Mouse (Mus musculus) adrenal gland, adult 18-20 months (tissue): ENCODE results near the gene Nos1ap. TPM values are rescaled to one million over a fixed set of nuclear protein-coding genes. Genes with fewer than 3 reads are reported as not detected.

ENCODE experiments used
- DNase-seq, 2 experiments: peaks; one replicate each; pipeline ENCODE4 v3.0.0; 2021 to 2022; ENCODE audit warnings: low spot score in 2 of 2
- total RNA-seq, 2 experiments: library from RNA; stranded (reverse); gene quantifications; 1 replicate in 1 of 2; 2 replicates in 1 of 2; pipeline ENCODE4 v1.2.3; 2021

Gene Nos1ap
- total RNA-seq, 2 experiments from 2014 or later: 15.7 to 19.7 TPM

DNA sequence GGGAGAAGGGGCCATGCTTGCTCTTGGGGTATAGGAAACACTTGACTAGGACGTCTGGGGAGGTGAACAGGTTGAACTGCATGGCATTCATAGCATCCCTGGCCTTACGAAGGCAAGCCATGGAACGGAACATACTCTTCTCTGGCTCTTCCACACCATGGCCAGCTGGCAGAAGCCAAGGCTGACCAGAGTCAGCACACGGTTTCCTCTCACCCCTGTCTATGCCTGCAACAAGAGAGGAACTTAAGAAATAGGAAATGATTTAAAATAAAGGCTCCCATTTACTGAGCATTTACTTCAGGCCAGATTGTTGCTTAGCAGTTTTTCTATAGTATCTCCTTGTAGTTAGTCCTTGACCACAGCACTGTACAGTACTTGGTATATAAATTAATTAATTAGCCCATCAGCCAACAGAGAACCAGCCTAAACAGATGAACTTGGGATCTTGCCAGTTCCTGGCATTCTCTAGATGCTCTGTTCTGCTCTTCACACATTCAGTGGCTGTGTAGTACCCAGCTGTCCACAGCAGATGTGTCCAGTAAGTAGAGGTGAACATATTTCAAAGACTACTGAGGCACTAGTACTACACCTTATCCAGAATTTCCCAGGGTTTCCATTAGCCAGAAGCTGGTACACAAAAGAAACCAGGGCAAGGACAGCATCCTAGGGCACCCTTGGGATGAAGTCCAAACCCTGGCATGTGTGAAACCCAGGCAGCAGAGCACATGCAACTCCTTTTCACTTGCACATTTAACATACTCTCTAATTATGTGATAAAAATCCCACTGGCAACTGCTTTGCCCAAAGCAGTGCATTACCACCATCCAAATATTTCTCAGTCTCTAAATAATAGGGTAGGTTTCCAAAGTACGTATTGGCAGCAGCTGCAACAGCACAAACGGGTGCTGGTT is 123.3 kb downstream of the Nos1ap start:
- DNase-seq: no peak

DNA sequence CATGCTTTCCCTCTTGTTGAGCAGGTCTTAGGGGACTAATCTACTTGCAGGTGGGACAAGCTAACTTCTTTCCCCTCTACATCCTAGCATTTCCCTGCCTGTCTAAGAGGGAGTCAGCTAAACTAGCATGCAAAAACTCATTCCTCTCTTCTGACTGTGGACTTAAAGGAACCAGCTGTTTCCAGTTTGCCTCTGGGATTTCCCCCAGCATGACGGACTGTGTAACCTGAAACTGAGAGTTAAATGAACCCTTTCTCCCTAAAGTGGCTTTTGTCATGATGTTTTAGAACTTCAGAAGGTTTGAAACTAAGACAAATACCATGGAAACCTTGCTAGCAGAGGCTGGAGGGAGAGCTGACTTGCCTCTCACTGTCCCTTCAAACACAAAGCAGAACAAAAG is 127.5 kb downstream of the Nos1ap start:
- no peak for DNase-seq

DNA sequence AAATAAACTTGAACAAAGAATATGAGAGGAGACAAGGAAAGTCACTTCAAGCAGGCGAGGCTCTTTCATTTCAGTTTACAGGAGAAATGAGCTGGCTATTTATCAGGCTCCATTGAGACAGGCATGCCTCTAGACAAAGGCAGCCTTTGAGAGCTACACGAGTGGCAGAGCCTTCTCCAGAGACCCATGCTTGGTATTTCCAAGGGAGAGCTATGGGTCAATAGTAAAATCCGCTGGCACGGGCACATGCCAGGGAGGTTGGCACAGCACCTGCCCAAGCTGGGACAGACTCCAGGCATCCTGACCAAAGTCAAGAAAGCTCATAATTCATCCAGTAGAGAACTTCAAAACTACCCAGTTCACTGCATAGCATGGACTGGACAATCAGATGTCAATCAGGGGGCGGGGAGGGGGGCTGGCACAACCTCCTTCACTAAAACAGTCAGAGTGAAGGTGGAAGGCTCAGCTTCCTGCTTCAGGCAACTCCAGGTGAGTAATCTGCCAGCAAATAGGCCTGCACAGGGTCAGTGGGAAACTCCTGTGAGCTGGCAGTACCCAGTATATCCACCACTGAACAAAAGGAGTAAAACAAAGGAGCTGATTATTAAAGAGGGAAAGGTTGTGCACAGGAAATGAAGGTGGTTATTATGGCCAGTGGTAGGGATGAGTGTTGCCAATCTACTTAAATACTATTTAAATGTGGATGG is 129.6 kb downstream of the Nos1ap start:
- DNase-seq: no peak

DNA sequence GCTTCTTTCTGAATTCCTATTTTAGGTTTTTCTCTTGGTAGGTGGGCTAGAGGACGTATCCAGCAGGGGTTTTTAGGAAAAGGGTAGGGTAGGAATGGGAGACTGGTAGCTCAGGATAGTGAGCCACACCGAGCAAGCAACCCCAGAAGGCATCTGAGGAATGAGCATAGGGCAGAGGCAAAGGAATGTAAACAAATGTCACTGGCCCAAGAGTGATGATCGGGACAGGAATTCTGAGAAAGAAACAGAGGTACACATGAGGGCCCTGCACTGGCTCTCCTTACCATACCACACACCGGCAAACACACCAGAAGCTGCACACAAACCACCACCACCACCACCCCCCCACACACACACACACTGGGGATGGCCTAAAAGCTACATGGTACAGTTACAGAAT is 132.0 kb downstream of the Nos1ap start:
- DNase-seq: no peak

DNA sequence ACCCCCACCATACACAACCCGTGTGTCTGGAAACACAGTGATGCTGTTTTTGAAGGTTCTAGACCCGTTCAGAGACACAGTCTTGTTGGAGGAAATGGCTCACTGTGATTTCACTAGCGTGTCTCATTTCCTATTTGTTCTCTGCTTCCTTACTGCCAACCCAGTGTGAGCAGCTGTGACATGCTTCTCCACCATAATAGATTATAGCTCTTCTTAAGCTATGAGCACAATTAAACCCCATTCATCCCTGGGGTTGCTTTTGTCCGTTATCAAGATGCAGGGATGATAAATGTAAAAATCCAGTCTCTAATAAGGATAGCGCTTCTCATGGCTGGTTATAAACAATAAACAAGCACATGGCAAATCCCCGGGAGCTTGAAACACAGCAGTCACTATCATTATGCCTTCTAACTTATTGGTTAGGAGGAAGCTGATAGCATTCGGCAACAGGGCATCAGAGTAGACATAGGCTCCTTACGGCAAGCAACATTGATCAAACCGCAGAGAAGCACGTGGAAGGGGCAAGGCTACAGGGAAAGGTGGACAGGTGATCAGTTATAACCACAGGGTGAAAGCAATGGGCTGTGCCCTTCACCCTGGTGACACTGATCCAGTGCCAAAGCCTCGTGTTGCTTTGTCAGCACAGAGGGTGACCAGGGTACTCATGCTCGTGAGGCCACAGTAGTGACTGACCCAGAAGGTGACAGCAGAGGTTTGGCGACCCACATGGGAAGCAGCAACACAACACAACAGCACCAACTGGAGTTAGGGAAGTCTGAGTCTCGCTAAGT is 133.6 kb downstream of the Nos1ap start:
- DNase-seq: no peak

DNA sequence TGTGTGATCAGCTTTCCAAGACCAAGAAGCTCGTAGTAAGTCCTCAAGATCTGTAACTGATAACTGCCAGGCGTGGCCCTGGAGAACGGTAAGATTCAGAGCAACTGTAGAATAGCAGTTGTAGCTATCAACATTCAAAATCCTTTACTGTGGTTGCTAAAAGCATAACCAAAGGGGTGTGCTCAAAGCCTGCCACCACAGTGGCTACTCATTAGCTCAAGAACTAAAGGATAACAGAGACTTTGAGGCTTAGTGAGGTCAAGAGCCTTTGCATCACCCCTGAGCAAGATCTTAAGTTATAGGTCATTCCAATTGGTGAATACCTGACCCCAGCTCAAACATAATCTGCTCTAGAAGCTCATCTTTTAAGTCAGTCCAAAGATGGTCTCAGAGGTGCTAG is 134.3 kb downstream of the Nos1ap start:
- DNase-seq: no peak

DNA sequence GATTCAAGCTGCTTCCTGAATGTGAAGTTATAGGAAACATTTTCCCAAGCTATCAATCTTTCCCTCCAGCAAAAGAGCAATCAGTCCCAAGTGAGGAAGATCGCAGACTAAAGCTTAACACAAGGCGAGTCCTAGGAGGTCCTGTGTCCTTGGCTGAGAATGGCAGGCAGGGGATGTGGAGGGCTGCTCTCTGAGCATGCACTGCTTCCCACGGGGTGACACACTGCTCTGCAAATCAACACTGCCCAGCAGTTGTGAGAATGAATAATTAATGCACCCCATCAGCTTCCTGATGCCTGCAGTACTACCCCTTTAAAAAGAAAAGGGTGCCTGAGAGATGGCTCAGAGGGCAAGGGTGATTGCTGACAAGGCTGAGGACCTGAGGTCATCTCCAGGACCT is 136.2 kb downstream of the Nos1ap start:
- no peak for DNase-seq

DNA sequence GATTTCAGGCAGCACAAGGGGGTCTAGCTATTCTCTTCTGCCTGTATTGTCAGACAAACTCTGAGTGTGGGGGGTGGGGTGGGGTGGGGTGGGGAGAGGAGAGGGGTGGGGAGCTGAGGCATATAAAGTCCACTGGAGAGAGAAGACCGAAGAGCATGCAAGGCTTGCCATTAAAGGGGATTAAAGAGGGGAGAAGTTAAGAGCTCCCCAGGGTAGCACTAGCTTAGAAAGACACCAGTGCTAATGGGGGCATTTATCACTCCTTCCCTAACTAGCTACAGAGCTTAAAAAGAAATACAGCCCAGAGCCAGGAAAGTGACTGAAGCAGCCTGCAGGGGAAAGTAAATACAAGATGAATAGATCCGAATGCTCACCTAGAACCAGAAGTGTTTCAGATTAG is 141.4 kb downstream of the Nos1ap start:
- no peak for DNase-seq

DNA sequence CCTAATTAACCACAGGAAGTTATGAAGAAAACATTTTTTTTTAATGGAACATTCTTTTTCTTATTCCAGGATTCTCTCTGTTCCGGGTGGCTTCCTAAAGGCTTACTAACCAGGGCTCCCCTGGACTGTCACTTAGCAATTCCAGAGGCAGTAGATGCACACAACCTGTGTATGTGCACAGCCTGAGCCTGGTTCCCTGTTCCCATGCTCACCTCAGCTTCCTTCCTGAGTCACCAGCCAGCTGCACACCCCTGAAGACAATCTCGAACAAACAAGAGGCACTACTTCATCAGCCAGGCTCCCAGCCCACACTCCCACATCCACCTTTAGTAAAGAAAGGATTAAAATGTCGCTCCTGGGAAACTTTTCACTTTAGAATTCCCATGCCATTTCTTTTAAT is 144.2 kb downstream of the Nos1ap start:
- no peak for DNase-seq

DNA sequence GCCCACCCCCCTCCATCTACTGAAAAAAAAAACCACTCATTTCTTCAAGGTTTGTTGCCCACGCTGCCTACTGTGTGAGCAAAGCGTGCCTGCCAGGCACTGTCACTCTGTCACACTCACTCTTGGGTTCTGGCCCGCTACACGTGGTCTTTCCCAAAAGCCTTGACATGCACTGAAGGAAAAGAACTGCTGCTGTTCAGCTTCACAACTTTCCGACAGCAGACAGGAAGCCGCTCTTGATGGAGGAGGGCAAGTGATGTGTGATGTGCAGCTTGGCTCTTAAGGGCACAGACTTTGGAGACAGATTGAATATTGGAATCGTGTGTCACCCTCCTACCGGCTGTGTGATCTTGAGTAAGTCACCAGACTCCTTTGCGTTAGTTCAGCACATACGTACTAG is 149.3 kb downstream of the Nos1ap start:
- DNase-seq: no peak

DNA sequence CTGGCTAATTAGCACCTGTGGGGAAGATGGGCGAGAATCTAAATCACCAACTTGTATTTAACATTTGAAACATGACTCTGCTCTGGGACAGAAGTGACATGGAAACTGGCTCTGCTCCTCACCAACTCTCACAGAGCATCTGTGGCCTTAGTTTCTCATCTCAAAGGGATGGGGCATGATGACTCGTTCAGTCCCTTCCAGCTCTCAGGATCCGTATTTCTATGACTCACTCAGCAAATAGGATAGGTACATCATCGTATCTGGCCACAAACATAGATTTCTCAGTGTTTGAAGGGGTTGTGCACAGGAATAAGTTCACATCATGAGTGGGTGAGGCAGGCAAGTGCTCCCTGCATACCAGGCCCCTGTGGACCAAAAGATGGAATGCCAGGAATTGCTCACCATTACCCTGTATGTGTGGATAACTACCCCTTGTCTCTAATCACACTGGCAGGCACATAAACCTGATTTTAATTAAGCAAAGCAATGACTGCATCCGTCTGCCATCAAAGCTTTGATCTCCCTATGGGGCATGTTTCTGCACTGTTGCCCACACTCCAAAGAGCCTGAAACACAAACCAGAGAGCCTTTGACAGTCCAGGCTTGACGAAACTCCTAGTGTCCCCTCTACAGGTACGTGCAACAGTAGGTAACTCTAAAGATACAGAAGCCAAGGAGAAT is 151.1 kb downstream of the Nos1ap start:
- no peak for DNase-seq

DNA sequence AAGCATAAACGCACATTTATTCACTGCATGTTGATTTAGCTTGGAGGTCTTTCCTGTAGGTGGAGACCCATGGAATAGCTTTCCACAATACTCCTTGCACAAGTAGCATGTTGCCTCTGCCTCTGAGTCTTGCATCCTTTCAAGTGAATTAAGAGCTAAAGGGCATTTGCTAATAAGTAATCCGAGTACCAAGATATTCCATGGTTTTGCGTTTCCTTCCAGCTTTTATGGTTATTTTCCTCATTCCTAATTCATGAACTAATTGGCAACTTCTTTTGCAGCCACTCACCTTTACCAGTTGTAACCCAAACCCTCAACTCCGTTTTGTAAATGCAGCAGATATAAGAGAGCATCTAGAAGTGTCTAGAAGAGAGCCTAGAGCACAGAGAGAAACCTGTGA is 155.5 kb downstream of the Nos1ap start:
- no peak for DNase-seq

DNA sequence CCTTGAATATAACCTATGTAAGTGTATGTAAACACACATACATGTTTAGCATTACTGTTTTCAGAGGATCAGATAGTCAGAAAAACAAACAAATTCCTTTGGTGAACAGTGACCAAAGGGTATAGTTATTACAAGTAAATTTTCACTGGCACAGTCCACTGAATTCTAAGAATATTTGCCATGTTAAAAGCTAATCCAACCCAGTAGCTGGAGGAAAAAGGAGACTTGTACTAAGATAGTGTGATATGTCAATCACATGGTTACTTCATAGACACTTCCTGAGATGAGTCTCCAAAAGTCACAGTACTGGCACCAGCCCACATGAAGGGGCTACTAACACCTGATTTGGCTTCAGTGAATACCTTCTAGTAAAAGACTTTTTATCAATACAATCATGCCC is 156.0 kb downstream of the Nos1ap start:
- no peak for DNase-seq

DNA sequence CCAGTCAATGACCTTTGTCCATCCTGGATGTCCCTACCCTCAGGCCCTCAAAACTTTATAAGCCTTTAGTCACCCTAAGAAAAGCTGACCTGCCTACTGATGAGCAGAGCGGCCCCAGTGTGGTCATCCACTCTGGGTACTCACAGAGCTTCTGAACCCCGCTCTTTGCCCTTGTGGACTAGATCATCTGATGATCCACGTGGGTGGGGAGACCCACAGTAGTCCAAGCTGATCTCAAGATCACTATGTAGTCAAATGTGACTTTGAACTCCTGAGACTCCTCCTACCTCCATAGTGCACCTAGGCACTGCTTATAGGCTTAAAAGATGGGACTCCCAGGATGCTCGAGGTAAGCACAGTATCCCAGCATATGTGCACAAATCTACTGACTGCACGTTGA is 157.4 kb downstream of the Nos1ap start:
- no peak for DNase-seq

DNA sequence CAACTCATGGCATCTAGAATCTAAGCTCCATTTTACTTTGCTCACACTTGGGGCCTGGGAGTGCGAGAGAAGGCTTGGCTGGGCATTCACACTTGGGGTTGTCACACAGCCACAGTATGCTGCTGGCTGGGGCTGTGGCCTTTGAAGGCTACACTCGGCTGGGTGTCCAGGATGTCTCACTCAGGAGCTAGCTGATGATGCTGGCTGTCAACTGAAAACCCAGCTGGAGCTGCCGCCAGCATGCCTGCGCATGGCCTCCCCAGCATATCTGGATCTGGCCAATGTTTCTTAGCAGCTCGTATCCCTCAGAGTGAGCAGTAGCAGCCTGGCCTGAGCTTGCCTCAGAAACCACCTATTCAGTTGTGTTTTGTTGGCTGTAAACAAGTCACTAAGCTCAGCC is 158.3 kb downstream of the Nos1ap start:
- DNase-seq: no peak

DNA sequence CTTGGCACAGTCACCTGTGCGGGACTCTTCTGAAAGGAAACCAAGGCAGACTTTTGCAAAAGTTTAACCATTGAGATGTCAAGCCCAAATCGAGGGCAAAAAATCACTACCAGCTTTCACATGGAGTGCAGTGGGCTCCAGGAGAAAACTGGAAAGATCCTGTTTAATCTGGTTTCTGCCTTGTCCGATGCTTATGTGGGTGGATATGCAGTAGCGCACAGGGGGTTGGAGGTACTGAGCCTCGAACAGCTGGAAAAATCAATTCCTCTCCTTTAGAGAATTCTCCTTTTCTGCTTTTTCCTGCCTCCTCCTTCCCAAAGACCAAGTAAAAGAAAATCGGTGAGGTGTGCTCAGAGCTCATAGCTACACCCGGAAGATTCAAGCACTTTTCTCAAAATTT is 159.0 kb downstream of the Nos1ap start:
- no peak for DNase-seq

DNA sequence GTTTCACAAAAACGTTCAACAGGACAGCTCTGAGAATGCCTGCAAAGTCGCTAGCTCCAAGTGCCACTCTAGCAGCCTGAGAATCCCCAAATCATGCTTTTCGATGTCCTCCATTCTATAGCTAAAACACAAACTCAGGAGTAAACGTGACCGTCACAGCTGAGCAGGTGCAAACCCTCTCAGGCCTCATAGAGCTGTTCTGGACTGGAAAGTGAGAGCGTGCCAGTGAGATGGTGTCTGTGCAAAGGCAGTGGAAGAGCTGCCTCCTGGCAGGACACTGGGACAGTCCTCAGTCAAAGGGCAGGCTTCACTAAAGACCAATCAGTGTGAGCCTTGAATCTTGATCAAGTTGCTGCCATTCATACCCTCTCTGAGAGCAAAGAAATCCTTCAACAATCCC is 160.0 kb downstream of the Nos1ap start:
- DNase-seq: no peak

DNA sequence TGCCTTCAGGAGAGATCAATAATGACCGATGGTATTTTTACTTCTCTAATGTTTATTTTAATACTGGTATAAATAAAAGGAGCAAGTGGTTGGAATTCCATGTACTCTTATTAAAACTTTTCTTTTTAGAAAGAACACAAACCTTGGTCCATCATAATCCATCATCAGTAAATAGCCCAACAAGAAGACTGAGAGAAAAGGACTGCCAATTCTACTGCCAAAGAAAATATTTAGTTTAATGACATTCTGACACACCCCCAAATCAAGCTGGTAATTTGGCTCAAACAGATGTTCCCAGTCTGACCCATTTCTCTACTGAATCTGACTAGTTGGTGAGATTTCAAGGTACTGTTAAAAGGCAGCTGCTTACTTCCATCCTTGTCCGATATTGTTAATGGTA is 161.5 kb downstream of the Nos1ap start:
- DNase-seq: no peak

DNA sequence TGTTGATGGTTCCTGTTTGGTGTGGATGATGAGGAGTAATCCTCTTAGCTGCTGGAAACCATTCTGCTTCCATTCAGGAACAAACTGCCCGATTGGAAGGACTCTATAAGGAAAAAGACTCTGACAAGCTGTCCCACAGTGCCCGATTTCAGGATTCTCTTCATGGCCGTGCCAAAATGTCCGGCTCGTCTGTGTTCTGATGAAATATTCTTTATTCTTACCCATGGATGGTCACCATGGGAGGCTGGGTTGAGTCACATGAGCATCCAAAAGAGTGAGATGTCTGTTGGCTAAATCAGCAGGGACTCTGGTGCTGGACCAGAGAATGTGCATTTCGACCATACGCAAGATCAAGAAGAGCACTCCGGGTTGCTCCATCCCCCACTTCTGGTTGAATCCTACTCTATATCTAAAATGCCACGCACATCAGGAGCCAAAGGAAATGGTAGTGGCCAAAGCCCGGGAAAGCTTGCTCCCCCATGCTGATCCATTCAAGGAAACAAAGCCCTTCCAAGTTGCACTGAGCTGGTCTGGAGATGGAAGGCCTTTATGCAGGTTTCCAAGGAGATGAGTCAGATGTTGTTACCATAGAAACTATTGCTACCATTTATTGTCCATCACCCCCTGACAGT is 165.3 kb downstream of the Nos1ap start:
- no peak for DNase-seq

DNA sequence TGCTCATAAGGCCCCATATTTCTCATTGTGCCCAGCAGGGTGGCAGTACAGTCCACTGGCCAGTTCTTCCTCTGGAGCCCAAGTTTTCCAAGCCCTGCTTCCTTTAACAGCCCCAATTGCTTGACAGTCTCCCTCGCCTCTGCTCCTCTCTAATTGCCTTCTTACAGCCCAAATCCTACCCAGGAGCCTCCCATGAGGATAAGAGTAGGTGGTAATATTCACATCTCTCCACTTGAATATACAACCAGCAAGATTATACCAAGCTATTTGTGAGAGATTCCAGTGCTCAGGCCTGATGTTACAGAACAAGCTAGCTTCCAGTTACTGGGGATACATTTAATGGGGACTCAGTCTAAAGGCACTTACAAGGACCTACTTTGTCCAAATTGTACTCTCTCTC is 166.6 kb downstream of the Nos1ap start:
- no peak for DNase-seq

DNA sequence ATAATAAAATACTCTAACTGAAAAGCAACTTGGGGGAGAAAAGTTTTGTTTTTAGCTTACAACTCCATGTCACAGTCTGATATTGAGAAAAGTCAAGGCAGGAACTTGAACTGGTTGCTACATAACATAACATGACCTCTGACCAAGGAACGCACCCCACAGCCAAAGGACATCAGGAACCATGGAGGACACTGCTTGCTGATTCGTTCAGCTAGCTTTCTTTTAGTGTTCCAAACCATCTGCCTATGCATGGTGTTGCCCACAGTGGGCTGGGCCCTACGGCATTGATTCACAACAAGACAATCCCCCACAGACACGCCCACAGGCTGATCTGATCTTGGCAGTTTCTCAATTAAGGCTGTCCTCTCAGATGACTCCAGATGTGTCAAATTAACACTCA is 167.5 kb downstream of the Nos1ap start:
- no peak for DNase-seq
